Mouse (Mus musculus): Measurements from ENCODE around the gene Olfr772. TPM values are rescaled to one million over a fixed set of nuclear protein-coding genes. Genes with fewer than 3 reads are reported as not detected.
"Not testable (repeated sequence)": the region's sequence is repeated elsewhere in the genome, so short reads cannot be mapped to it uniquely, and the experiment has no call there.

Gene Olfr772
- total RNA-seq (2021) = not detected
- long read RNA-seq = 0 reads

DNA sequence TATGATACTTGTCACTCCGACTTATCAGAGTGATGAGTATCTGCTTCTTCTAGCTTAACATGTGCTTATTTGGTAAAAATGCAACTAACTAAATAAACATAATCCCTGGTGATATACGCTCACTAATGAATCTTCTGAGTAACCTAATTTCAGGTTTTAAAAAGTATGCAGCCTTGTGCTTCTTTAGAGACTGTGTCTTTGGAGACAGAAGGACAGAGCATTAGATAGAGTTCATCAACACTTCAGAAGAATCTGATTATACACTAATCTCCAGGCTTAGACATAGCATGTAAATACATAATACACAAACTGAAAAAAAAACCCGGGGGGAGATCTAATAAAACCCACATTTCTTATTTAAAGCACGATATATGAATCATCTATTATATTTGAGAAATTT is at the start of gene Olfr772:
Olfr772 (minus strand) TSS at position 101 of the 400 bp plus-strand sequence.
- not testable (repeated sequence) for DNase-seq (ENCODE audit: low spot score in 2 of 2)

DNA sequence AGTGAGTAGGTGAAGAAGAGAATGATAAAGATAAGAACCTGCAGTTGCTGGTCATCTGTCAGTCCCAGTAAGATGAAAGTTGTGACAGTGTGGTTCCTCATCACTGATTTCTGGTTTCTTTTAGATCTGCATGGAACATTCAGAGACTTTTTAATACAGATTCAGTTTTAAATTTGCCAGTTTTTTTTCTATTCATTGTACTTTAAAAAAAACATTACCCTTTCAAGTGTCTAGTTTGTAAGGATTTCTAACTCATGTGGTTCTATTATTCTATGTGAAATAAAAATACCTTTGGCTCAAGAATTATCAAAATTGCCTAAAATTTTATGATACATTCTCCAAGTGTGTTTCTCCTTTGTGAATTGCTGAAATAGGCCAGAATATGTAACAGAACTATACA is 9.6 kb upstream of the Olfr772 start, which contains the start of gene Olfr773:
Olfr773 (minus strand) TSS at position 101 of the 400 bp plus-strand sequence.
- not testable (repeated sequence) for DNase-seq (ENCODE audit: low spot score in 2 of 2)

DNA sequence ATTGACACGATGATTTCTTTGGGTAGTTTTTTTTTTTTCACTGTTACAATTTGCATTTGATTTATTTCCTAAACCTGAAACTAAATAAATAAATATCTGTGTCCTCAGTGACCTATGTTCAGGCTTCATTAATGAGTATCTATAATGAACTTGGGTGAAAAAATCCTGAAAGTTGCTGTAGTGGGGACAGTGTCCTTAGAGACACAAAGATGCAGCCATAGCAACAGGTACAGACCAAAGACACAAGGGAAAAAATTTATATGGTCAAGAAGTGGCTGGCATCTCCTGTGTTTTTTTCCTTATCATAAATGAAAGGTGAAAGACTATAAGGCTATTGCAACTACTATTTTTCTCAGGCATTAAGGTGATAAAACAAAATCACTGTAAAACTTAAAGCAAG is 13.1 kb downstream of the Olfr772 start, which contains the start of gene Olfr771:
Olfr771 (minus strand) TSS at position 101 of the 400 bp plus-strand sequence.
- no peak for DNase-seq (ENCODE audit: low spot score in 2 of 2)

DNA sequence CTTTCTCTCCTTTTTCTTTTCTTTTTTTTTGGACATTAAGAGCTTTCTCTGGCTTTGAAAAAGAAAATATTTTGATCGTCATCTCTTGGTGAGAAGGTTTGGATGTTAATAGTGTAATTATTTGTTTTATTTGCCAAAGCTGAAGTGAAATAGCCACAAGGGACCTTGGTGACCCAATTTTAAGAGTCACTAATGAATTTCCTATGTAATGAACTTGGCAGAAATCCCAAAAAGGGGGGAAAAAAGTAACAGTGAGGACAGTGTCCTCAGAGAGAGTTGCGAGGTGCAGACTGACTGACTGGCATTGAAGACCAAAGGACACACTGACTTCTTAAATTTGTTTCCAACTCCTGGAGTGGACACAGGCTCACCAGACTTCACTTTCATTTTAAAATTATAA is 38.8 kb downstream of the Olfr772 start, which contains the start of gene Olfr770:
Olfr770 (minus strand) TSS at position 101 of the 400 bp plus-strand sequence.
- DNase-seq (ENCODE audit: low spot score in 2 of 2) = no peak

Other genes starting within 250 kb of the Olfr772 start
- gene Itga7, start 244.1 kb downstream of the Olfr772 start, total RNA-seq (2021) = 10 to 100 TPM; 29.7 to 30.0 TPM
- gene Mettl7b, start 216.9 kb downstream of the Olfr772 start, total RNA-seq (2021) = not detected
- gene Olfr9, start 188.5 kb downstream of the Olfr772 start, total RNA-seq (2021) = not detected
- not detected for gene Olfr763, start 167.1 kb downstream of the Olfr772 start, total RNA-seq (2021)
- not detected for gene Olfr764-ps1, start 138.0 kb downstream of the Olfr772 start, total RNA-seq (2021)
- gene Olfr765, start 127.9 kb downstream of the Olfr772 start, total RNA-seq (2021) = not detected
- gene Olfr766-ps1, start 108.9 kb downstream of the Olfr772 start, total RNA-seq (2021) = not detected
- not detected for gene Olfr767, start 95.0 kb downstream of the Olfr772 start, total RNA-seq (2021)
- not detected for gene Olfr768, start 78.5 kb downstream of the Olfr772 start, total RNA-seq (2021)
- not detected for gene Olfr769, start 60.1 kb downstream of the Olfr772 start, total RNA-seq (2021)
- gene Olfr770, start 38.9 kb downstream of the Olfr772 start, total RNA-seq (2021) = not detected
- not detected for gene Olfr771, start 13.2 kb downstream of the Olfr772 start, total RNA-seq (2021)
- not detected for gene Olfr773, start 9.5 kb upstream of the Olfr772 start, total RNA-seq (2021)
- gene Olfr774, start 58.3 kb upstream of the Olfr772 start, total RNA-seq (2021) = not detected
- gene Olfr775, start 70.5 kb upstream of the Olfr772 start, total RNA-seq (2021) = not detected
- gene Olfr776, start 81.2 kb upstream of the Olfr772 start, total RNA-seq (2021) = not detected
- gene Olfr777, start 93.6 kb upstream of the Olfr772 start, total RNA-seq (2021) = not detected
- not detected for gene Olfr780, start 140.2 kb upstream of the Olfr772 start, total RNA-seq (2021)
- not detected for gene Olfr781, start 150.9 kb upstream of the Olfr772 start, total RNA-seq (2021)
- gene Olfr782, start 170.9 kb upstream of the Olfr772 start, total RNA-seq (2021) = not detected
- gene Olfr784, start 206.2 kb upstream of the Olfr772 start, total RNA-seq (2021) = under 1 TPM; 0.10 to 0.22 TPM
- not detected for gene Olfr785, start 227.5 kb upstream of the Olfr772 start, total RNA-seq (2021)
- gene Olfr786, start 249.4 kb upstream of the Olfr772 start, total RNA-seq (2021) = not detected

Data from layer of hippocampus, adult 18-20 months (tissue).